Mouse (Mus musculus) hindbrain, embryonic 11.5 days (tissue): ENCODE data around the gene Npy. TPM values are rescaled to one million over a fixed set of nuclear protein-coding genes. Genes with fewer than 3 reads are reported as not detected.

Source experiments
- ATAC-seq: fragments of 200-750 bp; cut with Nextera tagmentation; 2 replicates; pipeline ENCODE4 v1.8.0; 2017; ENCODE audit warnings: mild to moderate bottlenecking, moderate TSS enrichment, moderate library complexity; ENCODE audit not compliant: low FRiP score
- DNase-seq: peaks from one replicate; pipeline ENCODE4 v3.0.0-alpha.2; 2015; ENCODE audit warnings: low spot score
- H3K27ac ChIP-seq: fragments of 300-500 bp; sonication (generic); 2 replicates; pipeline ENCODE4 v1.5.1; 2014; ENCODE audit warnings: mild to moderate bottlenecking, low read depth, low read length
- H3K27me3 ChIP-seq: fragments of 300-500 bp; sonication (generic); 2 replicates; pipeline ENCODE4 v1.6.1; 2014; ENCODE audit warnings: mild to moderate bottlenecking, low read length, moderate library complexity, mixed read lengths; ENCODE audit not compliant: control insufficient read depth, insufficient read depth
- H3K36me3 ChIP-seq: fragments of 300-500 bp; sonication (generic); 2 replicates; pipeline ENCODE4 v1.6.1; 2014; ENCODE audit warnings: mild to moderate bottlenecking, low read length, moderate library complexity, mixed read lengths; ENCODE audit not compliant: control insufficient read depth, insufficient read depth
- H3K4me1 ChIP-seq: fragments of 300-500 bp; sonication (generic); replicated peaks from 2 replicates; pipeline ENCODE4 v1.6.1; 2014; ENCODE audit warnings: low read length, mixed read lengths; ENCODE audit not compliant: control insufficient read depth, insufficient read depth
- H3K4me2 ChIP-seq: fragments of 300-500 bp; sonication (generic); replicated peaks from 2 replicates; pipeline ENCODE4 v1.6.1; 2014; ENCODE audit warnings: mild to moderate bottlenecking, low read depth, low read length
- H3K4me3 ChIP-seq: fragments of 300-500 bp; sonication (generic); 2 replicates; pipeline ENCODE4 v1.5.1; 2014; ENCODE audit warnings: low read depth, low read length
- H3K9ac ChIP-seq: fragments of 300-500 bp; sonication (generic); 2 replicates; pipeline ENCODE4 v1.6.1; 2014; ENCODE audit warnings: low read depth, low read length
- H3K9me3 ChIP-seq: fragments of 300-500 bp; sonication (generic); 2 replicates; pipeline ENCODE4 v1.6.1; 2016; ENCODE audit warnings: low read length; ENCODE audit not compliant: control insufficient read depth
- WGBS: fragments of 180-500 bp; shearing (Covaris S2); extraction: QIAGEN DNeasy Blood & Tissue Kit; methylation state at CpG from one replicate; pipeline ENCODE4 v1.1.7; 2014; 5-methylcytosine and 5-hydroxymethylcytosine counted together
- polyA plus RNA-seq: library from polyadenylated mRNA; unstranded; fragments of >200 nt; fragmentation: Nextera tagmentation; extraction: Ambion mirVana; gene quantifications from 2 replicates; pipeline ENCODE4 v1.2.1, GENCODE M21; 2014

Gene Npy
- 7.4 and 13.4 TPM in 2 replicates for polyA plus RNA-seq

DNA sequence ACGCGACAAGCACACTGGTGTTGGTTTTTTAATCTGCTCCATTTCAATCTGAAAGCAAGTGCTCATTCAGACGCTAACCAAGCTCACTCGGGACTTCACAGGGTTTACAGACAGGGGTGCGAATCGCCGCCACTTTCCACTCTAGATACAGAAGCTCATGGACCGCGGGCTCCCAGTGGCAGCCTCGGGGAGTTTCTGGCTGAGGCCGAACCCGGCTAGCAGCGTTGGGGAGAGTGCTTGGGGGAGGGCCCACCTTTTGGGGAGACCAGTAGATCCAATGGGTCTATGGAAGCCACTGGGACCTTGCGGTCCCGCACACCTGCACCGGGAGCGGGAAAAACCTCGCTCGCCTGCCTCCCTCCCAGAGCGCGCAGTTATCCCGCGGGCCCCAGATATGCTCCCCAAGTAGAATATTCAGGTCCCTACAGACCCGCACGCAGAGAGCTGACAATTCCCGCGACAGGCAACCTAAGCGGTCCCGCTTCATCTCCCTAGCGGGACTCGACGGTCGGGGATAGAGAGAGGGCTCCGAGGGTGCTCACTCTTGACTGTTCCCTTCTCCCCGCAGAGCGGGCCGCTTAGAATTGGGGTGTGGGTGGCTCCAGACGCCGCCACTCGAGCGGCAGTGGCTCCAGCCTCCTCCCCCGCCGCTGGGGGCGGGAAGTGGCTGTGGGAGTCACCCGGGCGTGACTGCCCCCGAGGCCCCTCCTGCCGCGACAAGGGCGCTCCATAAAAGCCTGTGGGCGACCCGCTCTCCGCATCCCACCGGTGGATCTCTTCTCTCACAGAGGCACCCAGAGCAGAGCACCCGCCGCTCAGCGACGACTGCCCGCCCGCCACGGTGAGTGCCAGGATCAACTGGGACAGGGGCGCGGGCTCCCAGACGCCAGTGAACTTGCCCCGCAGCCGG, at the start of gene Npy:
TSS of gene Npy (plus strand) at position 750 of the 910 bp plus-strand sequence.
- peak; percentile 61 for DNase-seq
- under 1% methylated on average over 65 of the region's 66 CpGs for WGBS
- no peaks in the 10 kb centered on the region for H3K9me3 ChIP-seq
- peak; percentile 45; the same call in 1 of the 2 replicates for ATAC-seq
- H3K27me3 ChIP-seq: peaks cover 29% of the 10 kb centered on the region
- peak within 1 kb of the TSS; percentile 40 for H3K4me3 ChIP-seq
- H3K9ac ChIP-seq: peak within 1 kb of the TSS; percentile 28
- H3K4me1 ChIP-seq: peaks cover 8% of the 10 kb centered on the region
- H3K27ac ChIP-seq: no peak within 1 kb of the TSS
- H3K4me2 ChIP-seq: peak within 1 kb of the TSS; percentile 80
- no peaks in the 10 kb centered on the region for H3K36me3 ChIP-seq

DNA sequence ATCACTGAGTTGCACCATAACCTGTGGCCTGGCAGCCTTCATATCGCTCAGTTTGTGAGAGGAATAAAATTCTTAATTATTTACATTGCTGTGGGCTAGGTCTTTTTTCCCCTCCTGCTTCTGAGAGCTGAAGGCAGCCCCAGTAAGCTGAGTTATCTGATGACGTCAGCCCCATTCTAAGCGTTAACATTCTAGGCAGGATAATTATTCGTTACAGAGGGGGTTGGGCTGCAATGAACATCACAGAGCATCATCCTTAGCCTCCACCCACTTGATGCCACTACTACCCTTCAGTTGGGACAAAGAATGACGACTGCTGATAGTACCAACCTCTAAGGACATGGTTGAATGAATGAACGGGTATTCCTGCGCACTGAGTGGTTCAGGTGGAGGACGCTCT, 47.5 kb upstream of the Npy start:
- no peak overlapping the region for H3K9ac ChIP-seq
- DNase-seq (peak; percentile 18), ATAC-seq (no peak)
- no peaks in the 10 kb centered on the region for H3K36me3 ChIP-seq
- H3K9me3 ChIP-seq: no peaks in the 10 kb centered on the region
- WGBS: 69% methylated on average over 8 of the region's 8 CpGs
- H3K4me2 ChIP-seq: no peak overlapping the region
- H3K4me3 ChIP-seq: no peak overlapping the region
- H3K4me1 ChIP-seq: peaks cover 6% of the 10 kb centered on the region; the same call in 1 of the 2 replicates
- no peaks in the 10 kb centered on the region for H3K27me3 ChIP-seq
- no peak overlapping the region for H3K27ac ChIP-seq

- no peaks in the 10 kb centered on the region for H3K36me3 ChIP-seq
- peak overlapping the region; percentile 60; the same call in 1 of the 2 replicates for H3K27ac ChIP-seq
- no peak overlapping the region for H3K4me3 ChIP-seq
- ATAC-seq (0 out of 2 replicates have a peak, but pooled peaks have one; percentile 38), DNase-seq (peak; percentile 19)
- 77% methylated on average over 13 of the region's 13 CpGs for WGBS
- no peak overlapping the region for H3K9ac ChIP-seq
- H3K9me3 ChIP-seq: no peaks in the 10 kb centered on the region
- no peak overlapping the region for H3K4me2 ChIP-seq
- no peaks in the 10 kb centered on the region for H3K27me3 ChIP-seq
- H3K4me1 ChIP-seq: peaks cover 6% of the 10 kb centered on the region; the same call in 1 of the 2 replicates
These were observed 44.4 kb upstream of the Npy start for GRCm38 (mm10) chr6:49778109-49778508.

DNA sequence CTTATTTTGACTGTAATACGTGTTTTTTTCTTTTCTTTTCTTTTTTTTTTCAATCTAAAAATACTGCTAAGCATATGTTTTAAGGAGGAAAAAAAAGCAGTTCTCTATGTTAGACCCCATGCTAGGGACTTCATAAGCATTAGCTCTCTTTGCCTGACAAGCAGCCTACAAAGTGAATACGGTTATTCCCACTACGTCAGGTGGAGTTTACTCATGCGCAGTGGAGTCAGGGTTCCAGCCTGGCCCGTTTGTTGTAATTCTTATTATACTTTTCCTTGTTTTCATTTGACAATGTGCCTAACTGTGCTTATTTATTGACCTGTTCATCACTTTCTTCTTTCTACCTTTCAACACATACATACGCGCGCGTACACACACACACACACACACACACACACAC, 43.8 kb upstream of the Npy start:
- DNase-seq (no peak), ATAC-seq (no peak)
- no peak overlapping the region for H3K9ac ChIP-seq
- WGBS: 83% methylated on average over 9 of the region's 9 CpGs
- H3K4me3 ChIP-seq: no peak overlapping the region
- H3K4me2 ChIP-seq: no peak overlapping the region
- no peaks in the 10 kb centered on the region for H3K9me3 ChIP-seq
- H3K36me3 ChIP-seq: no peaks in the 10 kb centered on the region
- no peaks in the 10 kb centered on the region for H3K27me3 ChIP-seq
- H3K27ac ChIP-seq: no peak overlapping the region
- peaks cover 6% of the 10 kb centered on the region; the same call in 1 of the 2 replicates for H3K4me1 ChIP-seq

- DNase-seq: peak; percentile 51
- Histone ChIP-seq H3K27ac (peak overlapping the region; percentile 30; the same call in 1 of the 2 replicates), H3K36me3 (no peaks in the 10 kb centered on the region), H3K4me1 (peaks cover 6% of the 10 kb centered on the region; the same call in 1 of the 2 replicates), H3K27me3 (no peaks in the 10 kb centered on the region), H3K4me3 (no peak overlapping the region), H3K9ac (no peak overlapping the region), H3K4me2 (peak overlapping the region; percentile 17; the same call in 1 of the 2 replicates), H3K9me3 (no peaks in the 10 kb centered on the region)
- 19% methylated on average over 7 of the region's 7 CpGs for whole genome bisulfite sequencing
- peak; percentile 14; the same call in 1 of the 2 replicates for ATAC-seq
These were observed 42.9 kb upstream of the Npy start for GRCm38 (mm10) chr6:49779606-49780005.

- no peaks in the 10 kb centered on the region for H3K27me3 ChIP-seq
- peaks cover 4% of the 10 kb centered on the region; the same call in 1 of the 2 replicates for H3K4me1 ChIP-seq
- no peak overlapping the region for H3K27ac ChIP-seq
- no peaks in the 10 kb centered on the region for H3K36me3 ChIP-seq
- 90% methylated on average over 9 of the region's 9 CpGs for WGBS
- no peak overlapping the region for H3K9ac ChIP-seq
- H3K4me3 ChIP-seq: no peak overlapping the region
- no peaks in the 10 kb centered on the region for H3K9me3 ChIP-seq
- no peak overlapping the region for H3K4me2 ChIP-seq
- DNase-seq (no peak), ATAC-seq (no peak)
These were observed 41.6 kb upstream of the Npy start for GRCm38 (mm10) chr6:49780846-49781400.

- peaks cover 4% of the 10 kb centered on the region; the same call in 1 of the 2 replicates for H3K4me1 ChIP-seq
- no peak overlapping the region for H3K4me2 ChIP-seq
- no peak for DNase-seq
- no peaks in the 10 kb centered on the region for H3K36me3 ChIP-seq
- H3K9me3 ChIP-seq: no peaks in the 10 kb centered on the region
- no peak overlapping the region for H3K9ac ChIP-seq
- no peak overlapping the region for H3K4me3 ChIP-seq
- ATAC-seq: no peak
- H3K27me3 ChIP-seq: no peaks in the 10 kb centered on the region
- WGBS: 83% methylated on average over 5 of the region's 5 CpGs
- H3K27ac ChIP-seq: no peak overlapping the region
These were observed 40.7 kb upstream of the Npy start for GRCm38 (mm10) chr6:49781852-49782251.

DNA sequence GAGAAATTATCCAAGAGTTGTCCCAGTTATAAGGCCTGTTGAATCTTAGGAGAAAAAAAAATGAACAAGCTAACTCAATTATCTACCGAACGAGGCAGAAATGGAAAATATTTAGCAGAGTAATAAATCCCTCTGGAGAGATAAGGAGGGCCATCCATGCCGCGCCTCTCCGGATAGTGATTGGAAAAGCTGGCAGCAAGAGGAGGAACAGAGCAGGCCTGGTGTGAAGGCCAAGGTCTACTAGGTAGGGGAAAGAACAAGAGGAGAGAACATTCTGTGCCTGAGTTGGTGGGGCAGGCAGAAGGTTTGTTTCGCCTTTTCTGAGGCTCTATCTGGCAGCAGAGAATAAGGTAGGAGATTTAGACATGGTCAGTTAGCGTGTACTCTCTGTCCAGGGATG, 39.8 kb upstream of the Npy start:
- Histone ChIP-seq H3K4me2 (no peak overlapping the region), H3K27me3 (no peaks in the 10 kb centered on the region), H3K9me3 (no peaks in the 10 kb centered on the region), H3K4me3 (no peak overlapping the region), H3K27ac (no peak overlapping the region), H3K36me3 (no peaks in the 10 kb centered on the region), H3K4me1 (peaks cover 4% of the 10 kb centered on the region; the same call in 1 of the 2 replicates), H3K9ac (no peak overlapping the region)
- DNase-seq: no peak
- ATAC-seq: no peak
- 91% methylated on average over 7 of the region's 7 CpGs for WGBS
